Mouse (Mus musculus) lung, postnatal 4 days (tissue): ENCODE results near the gene Ccni.

Experiments used
- DNase-seq, 2 experiments: peaks; one replicate each; pipeline ENCODE4 v3.0.0; 2021

Gene Ccni

GRCm38 (mm10) chr5:93206109-93207005 lies at the start of gene Ccni, which contains the start of gene 2010109A12Rik:
Gene Ccni, minus strand, starts transcription at chr5:93206495.
Gene 2010109A12Rik, plus strand, starts transcription at chr5:93206518.
- DNase-seq: peak; percentile 97 to 98

DNA sequence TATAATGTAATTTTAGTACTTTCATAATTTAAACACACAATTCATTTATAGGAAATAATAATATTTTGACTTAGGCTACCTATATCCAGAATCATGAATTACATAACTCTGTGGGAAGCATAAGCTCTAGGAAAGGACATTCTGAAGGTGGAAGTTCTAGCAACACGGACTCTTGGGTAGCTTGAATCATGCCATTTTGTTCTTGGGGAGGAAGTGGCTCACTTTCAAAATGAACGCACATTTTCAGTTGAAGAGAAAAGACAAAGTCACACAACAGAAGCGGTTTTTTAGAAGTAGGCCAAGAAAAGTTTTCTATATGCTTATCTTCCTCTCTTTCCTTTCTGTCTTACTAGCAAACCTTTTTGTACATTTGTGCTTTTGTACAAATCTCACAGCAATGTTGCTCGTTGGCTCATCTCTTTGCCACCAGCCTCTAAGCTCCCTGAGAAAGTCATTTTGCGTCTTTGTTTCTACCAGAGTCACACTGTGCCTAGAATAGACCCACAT lies 49.5 kb upstream of the Ccni start:
- no peak for DNase-seq

- DNase-seq: peak in 1 of 2 experiments; percentile 25
Measured at GRCm38 (mm10) chr5:93251001-93251760, 44.9 kb upstream of the Ccni start.

GRCm38 (mm10) chr5:93249940-93250578 lies 43.8 kb upstream of the Ccni start:
- no peak for DNase-seq

DNA sequence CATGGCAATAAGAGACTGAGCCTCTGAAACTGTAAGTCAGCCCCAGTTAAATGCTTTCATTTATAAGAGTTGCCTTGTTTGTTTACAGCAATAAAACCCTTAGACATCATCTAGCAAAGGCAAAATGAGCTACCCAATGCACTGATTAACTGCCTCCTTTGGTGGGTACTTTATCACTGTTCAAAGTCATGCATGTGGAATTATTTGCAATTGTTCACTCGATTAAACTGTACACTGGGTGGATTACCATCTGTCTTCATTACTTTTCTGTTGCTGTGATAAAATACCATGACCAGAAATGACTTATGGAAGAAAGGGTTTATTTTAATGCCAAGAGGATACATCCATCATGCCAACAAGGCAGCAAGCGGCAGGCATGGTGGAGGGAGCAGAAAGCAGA lies 39.0 kb upstream of the Ccni start:
- DNase-seq: no peak

GRCm38 (mm10) chr5:93239590-93240544 lies 33.6 kb upstream of the Ccni start:
- DNase-seq: no peak

DNA sequence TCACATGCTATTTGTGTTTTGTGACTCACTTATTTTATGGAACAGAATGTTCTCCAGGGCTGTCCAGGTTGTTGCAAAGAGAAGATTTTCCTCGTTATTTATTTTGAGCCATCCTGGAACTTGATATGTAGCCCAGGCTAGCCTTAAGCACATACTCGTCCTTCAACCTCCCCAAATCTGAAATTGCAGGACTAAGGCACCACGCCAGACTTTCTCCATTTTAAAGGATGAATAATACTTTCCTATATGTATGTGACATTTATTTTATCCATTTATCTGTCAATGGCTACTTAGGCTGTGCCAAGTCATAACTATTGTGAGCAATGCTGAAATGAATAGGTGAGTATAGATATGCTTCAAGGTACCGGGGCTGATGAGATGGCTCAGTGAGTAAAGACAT lies 30.2 kb upstream of the Ccni start:
- DNase-seq: no peak

- no peak for DNase-seq
Measured at GRCm38 (mm10) chr5:93235888-93236287, 29.6 kb upstream of the Ccni start.

- DNase-seq: no peak
Measured at GRCm38 (mm10) chr5:93234605-93235004, 28.3 kb upstream of the Ccni start.

- DNase-seq: no peak
Measured at GRCm38 (mm10) chr5:93234130-93234529, 27.8 kb upstream of the Ccni start.

DNA sequence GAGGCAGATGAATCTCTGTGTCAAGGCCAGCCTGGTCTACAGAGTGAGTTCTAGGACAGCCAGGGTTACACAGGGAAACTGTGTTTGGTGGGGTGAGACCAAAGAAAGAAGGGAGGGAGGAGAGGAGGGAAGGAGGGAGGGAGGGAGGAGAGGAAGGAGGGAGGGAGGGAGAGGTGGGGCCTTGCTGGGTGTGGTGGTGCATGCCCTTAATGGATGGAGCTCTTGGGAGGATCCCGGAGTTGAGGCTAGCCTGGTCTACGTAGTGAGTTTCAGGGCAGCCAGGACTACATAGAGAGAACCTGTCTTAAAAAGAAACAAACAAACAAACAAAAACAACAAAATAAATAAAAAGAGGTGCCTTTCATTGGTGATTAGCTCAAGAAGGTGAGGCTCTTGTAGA lies 26.5 kb upstream of the Ccni start:
- DNase-seq: no peak

DNA sequence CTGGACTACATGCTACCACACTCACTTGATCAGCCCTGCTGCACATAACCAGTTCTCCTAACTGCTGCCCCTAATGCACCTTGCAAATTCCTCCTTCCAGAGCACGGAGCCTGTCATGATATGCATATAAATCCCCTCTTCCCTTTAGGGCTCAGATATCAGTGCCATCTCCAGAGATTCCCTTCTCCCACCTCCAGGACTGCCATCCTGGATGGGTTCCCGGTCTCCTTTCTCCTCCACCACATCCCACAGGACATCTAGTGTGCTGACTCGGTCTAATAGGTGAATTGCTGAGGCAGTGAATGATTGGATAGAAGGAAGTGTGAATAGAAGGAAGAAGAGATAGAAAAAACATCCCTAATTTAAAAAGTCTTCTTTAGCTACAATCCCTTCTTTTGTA lies 25.4 kb upstream of the Ccni start:
- no peak for DNase-seq

- no peak for DNase-seq
Measured at GRCm38 (mm10) chr5:93229527-93229926, 23.2 kb upstream of the Ccni start.

DNA sequence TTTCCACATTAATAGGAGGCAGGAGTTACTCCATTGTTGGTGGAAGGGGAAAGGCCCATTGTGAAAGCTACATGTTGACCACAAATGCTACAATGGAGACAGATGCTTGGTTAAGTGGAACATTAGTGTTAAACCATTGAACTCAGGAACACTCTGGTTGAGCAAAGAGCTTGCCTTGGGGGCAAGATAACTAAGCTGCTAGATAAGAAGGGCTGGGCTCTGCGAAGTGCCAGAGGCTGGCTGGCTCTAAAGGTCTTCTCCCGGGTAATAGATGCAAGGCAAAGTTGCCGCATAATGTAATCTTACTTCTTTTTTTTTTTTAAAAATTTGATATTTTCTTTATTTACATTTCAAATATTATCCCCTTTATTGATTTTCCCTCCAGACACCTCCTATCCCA lies 20.9 kb upstream of the Ccni start:
- no peak for DNase-seq

DNA sequence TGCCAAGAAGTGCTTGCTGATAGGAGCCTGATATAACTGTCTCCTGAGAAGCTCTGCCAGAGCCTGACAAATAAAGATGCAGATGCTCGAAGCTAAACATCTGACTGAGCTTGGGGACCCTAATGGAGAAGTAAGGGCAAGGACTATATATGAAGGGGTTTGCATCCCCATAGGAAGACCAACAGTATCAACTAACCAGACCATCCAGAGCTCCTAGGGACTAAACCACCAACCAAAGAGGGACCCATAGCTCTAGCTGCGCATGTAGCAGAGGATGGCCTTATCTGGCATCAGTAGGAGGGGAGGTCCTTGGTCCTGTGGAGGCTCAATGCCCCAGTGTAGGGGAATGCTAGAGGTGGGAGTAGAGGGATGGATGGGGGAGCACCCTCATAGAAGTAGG lies 18.3 kb upstream of the Ccni start:
- DNase-seq: no peak

DNA sequence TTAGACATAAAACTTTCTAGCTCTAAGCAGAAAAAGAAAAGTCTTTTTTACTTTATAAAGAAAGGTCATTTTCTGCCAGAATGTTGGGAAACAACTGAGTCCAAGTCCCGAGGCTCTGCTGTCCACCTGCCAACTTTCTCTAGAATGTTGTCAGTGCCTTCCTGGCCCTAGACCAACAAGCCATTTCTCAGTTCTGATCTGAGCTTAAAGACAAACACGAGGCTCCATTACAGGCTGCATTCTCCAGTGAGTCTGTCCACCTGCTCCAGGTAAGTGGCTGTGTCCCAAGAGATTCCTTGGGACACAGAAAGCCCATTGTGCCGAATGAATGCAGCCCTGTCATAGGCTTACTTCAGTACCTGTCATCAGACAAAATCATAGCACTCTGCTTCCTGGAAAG lies 15.4 kb upstream of the Ccni start:
- DNase-seq: peak; percentile 40 to 53

DNA sequence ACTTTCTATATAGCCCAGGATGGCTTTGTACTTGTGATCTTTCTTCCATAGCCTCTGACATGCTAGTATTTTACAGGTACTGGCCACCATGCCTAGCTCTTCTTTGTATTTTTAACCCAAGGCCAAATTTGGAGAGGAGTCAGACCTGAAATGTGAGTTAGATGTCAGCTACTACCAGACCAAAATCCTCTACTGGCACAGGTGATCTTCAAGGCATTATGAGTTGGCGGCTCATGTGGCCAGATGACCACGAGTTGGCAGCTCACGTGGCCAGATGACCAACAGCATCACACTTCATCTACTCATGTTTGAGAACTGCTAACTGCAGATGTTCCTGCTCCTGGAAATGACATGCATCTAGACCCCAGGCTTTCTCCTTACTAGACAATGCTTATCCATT lies 12.1 kb upstream of the Ccni start:
- DNase-seq: no peak

DNA sequence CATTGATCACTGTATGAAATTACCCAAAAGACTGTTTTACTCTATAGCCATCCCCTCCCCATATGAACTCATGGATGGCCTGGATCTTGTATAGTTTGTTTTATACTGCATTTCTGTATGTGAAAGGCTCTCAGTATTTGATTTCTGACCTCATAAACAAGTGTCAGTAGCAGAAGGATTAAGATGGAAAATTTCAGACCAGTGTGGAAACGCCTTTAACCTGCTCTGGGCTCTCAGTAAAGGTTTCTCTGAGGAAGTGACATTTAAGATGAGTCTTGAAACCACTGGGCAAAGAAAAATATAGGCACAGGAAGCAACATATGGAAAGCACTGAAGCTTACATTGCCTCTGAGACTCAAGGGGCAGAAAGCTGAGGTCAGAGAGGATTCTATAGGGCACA lies 1.3 kb upstream of the Ccni start:
- no peak for DNase-seq

DNA sequence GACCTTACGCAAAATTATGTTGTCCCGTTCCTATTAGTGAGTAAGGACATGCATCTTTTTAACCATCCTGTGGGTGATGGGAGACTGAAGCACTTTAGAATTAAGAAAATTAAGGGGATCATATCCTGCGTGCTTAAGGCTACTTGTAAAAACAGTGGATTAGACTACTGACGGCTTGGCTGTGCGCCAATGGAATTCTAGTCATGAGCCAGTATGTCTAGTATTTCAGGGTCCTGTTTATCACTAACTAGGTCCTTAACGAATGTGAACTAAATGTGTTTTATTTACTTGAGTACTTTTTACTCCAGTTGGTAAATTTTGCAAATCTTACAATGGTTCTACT lies 682 bp upstream of the Ccni start:
- peak; percentile 48 to 49 for DNase-seq

DNA sequence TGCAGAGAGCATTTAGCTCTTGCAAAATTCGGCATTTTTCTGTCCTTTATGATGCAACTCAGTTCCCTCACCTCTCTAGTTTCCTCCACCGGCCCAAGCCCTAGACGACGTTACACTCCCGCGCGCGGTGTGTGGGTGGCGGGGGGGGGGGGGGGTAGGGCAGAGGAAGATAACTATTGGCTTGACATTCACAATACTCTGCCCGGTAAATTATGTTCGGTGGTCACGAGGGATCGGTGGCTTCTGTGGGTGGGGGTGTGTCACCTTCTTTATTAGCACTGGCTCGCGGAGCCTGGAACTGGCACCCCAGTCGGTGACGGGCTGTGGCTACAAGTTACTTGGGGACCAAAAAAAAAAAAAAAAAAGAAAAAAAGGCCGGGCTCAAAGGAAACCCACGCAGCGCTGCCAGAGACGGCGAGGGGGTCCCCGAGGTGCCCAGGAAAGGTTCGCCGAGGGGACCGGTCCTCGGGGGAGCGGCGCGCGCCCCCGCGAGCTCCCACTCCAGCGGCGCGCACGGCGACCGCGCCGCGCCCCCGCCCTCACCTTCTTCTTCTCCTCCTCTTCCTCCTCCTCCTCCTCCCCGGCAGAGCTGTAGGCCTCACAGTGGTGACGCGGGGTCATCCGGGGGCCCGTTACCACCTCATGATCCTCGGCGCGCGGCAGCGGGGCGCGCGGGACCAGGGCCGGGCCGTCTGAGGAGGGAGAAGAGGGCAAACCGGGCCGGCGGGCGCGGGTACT lies 755 bp downstream of the Ccni start:
- peak; percentile 68 to 75 for DNase-seq

GRCm38 (mm10) chr5:93201181-93201580 lies 5.1 kb downstream of the Ccni start:
- DNase-seq: no peak

- no peak for DNase-seq
Measured at GRCm38 (mm10) chr5:93198232-93198631, 8.1 kb downstream of the Ccni start.
